Mouse (Mus musculus): ENCODE measurements around the gene Gm10447. TPM values are rescaled to one million over a fixed set of nuclear protein-coding genes. Genes with fewer than 3 reads are reported as not detected.
"Not testable (repeated sequence)": the region's sequence is repeated elsewhere in the genome, so short reads cannot be mapped to it uniquely, and the experiment has no call there.

Gm10447 gene
- polyA plus RNA-seq, 1 experiment from 2014 or later, result 0.12 TPM

DNA sequence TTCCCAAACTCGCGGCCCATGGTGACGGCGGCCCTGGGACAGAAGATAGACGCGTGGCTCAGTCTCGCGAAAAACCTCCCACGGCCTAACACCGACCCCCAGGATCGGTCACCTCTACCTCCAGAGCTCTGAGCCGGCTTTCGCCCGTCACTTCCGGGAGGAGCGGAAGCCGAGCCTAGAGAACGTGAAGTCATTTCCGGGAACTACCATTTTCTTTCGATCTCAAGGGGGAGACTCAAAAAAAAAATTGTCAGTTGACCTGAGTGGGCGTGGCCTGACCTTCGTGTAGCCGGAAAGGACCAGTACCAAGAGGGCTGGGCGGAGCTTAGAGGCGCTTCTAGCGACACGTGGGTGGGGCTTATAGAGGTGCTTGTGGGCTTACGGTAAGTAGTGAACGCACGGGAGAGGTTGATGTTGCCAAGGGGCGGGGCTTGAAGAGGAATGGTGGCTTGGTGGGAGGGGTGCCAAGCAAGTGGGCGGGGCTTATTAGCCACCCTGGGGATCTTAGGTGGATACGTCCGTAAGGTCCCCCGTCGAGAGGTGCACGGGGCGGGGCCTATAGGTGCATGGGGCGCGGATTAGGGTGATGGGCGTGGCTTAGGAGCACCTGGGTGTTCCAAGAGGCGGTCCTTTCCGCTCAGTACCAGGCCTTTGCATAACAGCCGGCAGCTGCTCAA, 26.1 kb downstream of the Gm10447 start, which contains the start of the genes Uqcrq and Gdf9:
Gene Uqcrq (minus strand): TSS at position 162 of the 677 bp plus-strand sequence.
Gene Gdf9 (plus strand): TSS at position 354 of the 677 bp plus-strand sequence.
- H3K4me3 ChIP-seq, result peak within 1 kb of the TSS; percentile 70
- H3K36me3 ChIP-seq, result peaks cover 15% of the 10 kb centered on the region
- peak within 1 kb of the TSS; percentile 87 for H3K9ac ChIP-seq
- H3K27ac ChIP-seq, result peak within 1 kb of the TSS; percentile 56
- no peaks in the 10 kb centered on the region for H3K9me3 ChIP-seq (replicated peaks)
- no peaks in the 10 kb centered on the region for H3K27me3 ChIP-seq
- ATAC-seq (ENCODE audit: low FRiP score), result peak; percentile 97
- H3K4me2 ChIP-seq (replicated peaks), result peak within 1 kb of the TSS; percentile 86
- WGBS, result under 1% methylated on average over 44 of the region's 44 CpGs
- peaks cover 8% of the 10 kb centered on the region for H3K4me1 ChIP-seq

- peaks cover 15% of the 10 kb centered on the region for H3K36me3 ChIP-seq
- no peaks in the 10 kb centered on the region for H3K27me3 ChIP-seq
- peaks cover 8% of the 10 kb centered on the region for H3K4me1 ChIP-seq
- H3K27ac ChIP-seq, result peak overlapping the region; percentile 49
- ATAC-seq (ENCODE audit: low FRiP score), result peak; percentile 69
- H3K9ac ChIP-seq, result peak overlapping the region; percentile 87
- WGBS, result under 1% methylated on average over 34 of the region's 34 CpGs
- H3K9me3 ChIP-seq (replicated peaks), result no peaks in the 10 kb centered on the region
- peak overlapping the region; percentile 86 for H3K4me2 ChIP-seq (replicated peaks)
- peak overlapping the region; percentile 70 for H3K4me3 ChIP-seq
These were observed 26.6 kb downstream of the Gm10447 start for GRCm38 (mm10) chr11:53430300-53430669.

DNA sequence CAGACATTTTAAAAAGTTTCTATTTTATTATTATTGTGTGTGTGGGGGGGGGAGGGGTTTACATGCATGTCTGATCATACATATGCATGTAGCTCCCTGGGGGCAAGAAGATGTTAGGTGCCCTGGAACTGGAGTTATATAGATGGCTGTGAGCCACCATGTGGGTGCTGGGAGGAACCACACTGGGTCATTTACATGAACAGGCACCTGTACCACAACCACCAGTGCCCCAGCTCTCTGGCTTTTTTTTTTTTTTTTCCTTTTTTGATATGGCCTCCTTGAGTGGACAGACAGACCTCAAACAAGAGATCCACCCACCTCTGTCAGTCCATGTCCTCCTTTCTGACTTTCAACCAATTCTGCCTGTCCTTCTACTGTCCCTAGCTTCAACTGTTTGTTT, 27.7 kb downstream of the Gm10447 start:
- Histone ChIP-seq H3K4me3 (no peak overlapping the region), H3K4me2 (replicated peaks) (peak overlapping the region; percentile 86; the same call in 1 of the 2 replicates), H3K9ac (no peak overlapping the region), H3K4me1 (peaks cover 8% of the 10 kb centered on the region), H3K27ac (no peak overlapping the region), H3K9me3 (replicated peaks) (no peaks in the 10 kb centered on the region), H3K36me3 (peaks cover 15% of the 10 kb centered on the region), H3K27me3 (no peaks in the 10 kb centered on the region)
- no peak for ATAC-seq (ENCODE audit: low FRiP score)

GRCm38 (mm10) chr11:53428716-53429057, 28.2 kb downstream of the Gm10447 start:
- Histone ChIP-seq H3K36me3 (peaks cover 15% of the 10 kb centered on the region), H3K9ac (no peak overlapping the region), H3K27me3 (no peaks in the 10 kb centered on the region), H3K9me3 (replicated peaks) (no peaks in the 10 kb centered on the region), H3K27ac (no peak overlapping the region), H3K4me1 (peaks cover 8% of the 10 kb centered on the region), H3K4me2 (replicated peaks) (no peak overlapping the region), H3K4me3 (no peak overlapping the region)
- 98% methylated on average over 5 of the region's 5 CpGs for WGBS
- ATAC-seq (ENCODE audit: low FRiP score), result no peak

DNA sequence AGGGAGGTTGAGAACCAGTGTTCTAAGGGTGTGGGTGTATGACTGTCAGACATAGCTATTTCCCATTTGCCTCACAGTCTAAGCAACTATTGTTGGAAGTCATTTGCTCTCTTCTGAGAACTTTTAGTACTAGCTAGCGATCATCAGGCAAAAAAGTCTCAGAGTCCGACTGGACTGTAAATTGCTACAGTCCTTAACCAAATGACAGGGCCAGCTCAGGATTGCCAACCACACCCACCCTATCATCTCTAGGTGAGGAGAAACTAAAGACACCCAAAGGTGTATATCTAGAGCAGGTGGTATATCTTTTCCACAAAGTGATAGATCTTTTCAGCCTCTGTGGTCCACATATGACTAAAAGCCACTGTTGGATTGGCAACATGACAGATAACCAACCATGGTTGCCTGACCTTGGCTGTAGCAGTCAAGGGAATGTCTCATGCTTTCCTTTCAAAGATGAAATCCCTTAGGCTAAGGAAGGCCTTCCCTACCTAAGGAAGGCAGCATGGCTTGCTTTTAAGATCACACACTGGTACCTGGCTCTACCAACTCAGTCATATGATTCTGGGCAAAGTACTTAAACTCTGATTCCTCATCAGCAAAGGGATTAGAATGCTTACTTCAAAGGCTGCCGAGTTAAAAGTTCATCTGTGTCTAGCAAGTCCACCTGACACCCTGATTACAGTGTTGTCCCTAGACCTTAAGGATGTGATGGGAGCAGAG, 28.8 kb downstream of the Gm10447 start:
- no peak overlapping the region for H3K4me3 ChIP-seq
- no peak overlapping the region for H3K9ac ChIP-seq
- H3K4me2 ChIP-seq (replicated peaks), result no peak overlapping the region
- WGBS, result 93% methylated on average over 3 of the region's 3 CpGs
- H3K36me3 ChIP-seq, result peaks cover 15% of the 10 kb centered on the region
- H3K27me3 ChIP-seq, result no peaks in the 10 kb centered on the region
- no peaks in the 10 kb centered on the region for H3K9me3 ChIP-seq (replicated peaks)
- no peak for ATAC-seq (ENCODE audit: low FRiP score)
- H3K4me1 ChIP-seq, result peaks cover 8% of the 10 kb centered on the region
- no peak overlapping the region for H3K27ac ChIP-seq

- not testable (repeated sequence) for H3K27ac ChIP-seq; H3K9ac ChIP-seq; ATAC-seq (ENCODE audit: low FRiP score); H3K9me3 ChIP-seq (replicated peaks); H3K4me1 ChIP-seq; H3K27me3 ChIP-seq; H3K4me2 ChIP-seq (replicated peaks); H3K4me3 ChIP-seq
- peaks cover 19% of the 10 kb centered on the region for H3K36me3 ChIP-seq
- WGBS, result 90% methylated on average over 3 of the region's 3 CpGs
These were observed 30.0 kb downstream of the Gm10447 start for GRCm38 (mm10) chr11:53426914-53427313.

DNA sequence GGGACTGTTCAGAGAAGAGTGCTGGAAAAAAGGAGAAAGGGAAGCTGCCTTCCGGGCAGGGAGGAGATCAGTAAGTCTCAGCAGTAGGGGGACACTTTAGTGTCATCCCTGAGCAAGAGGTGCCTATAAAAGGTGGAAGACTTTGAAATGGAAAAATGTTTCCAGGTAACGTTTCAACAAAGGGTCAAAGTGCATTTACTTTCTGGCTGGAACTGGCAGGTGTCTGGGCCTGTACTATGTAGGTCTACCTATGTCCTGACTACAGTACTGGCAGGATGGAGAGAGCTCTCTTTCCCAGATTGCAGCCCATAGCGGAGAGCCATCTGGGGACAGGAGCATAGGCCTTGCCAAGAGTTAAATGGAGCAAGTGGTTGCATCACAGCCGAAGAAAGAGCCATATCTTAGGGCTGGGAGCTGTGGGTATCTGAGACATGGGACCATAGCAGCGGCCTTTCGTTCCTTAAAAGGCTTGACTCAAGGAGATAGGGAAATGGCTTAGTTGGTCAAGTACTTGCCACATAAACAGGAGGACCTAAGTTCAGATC, 31.1 kb downstream of the Gm10447 start:
- no peak for ATAC-seq (ENCODE audit: low FRiP score)
- no peak overlapping the region for H3K9ac ChIP-seq
- H3K4me2 ChIP-seq (replicated peaks), result no peak overlapping the region
- 82% methylated on average over 6 of the region's 6 CpGs for WGBS
- H3K4me3 ChIP-seq, result no peak overlapping the region
- no peak overlapping the region for H3K27ac ChIP-seq
- peaks cover 8% of the 10 kb centered on the region for H3K4me1 ChIP-seq
- H3K27me3 ChIP-seq, result no peaks in the 10 kb centered on the region
- H3K36me3 ChIP-seq, result peaks cover 26% of the 10 kb centered on the region
- H3K9me3 ChIP-seq (replicated peaks), result no peaks in the 10 kb centered on the region

GRCm38 (mm10) chr11:53425251-53425650, 31.7 kb downstream of the Gm10447 start:
- 69% methylated on average over 3 of the region's 3 CpGs for WGBS
- ATAC-seq (ENCODE audit: low FRiP score), result no peak
- H3K4me2 ChIP-seq (replicated peaks), result no peak overlapping the region

GRCm38 (mm10) chr11:53424826-53425225, 32.1 kb downstream of the Gm10447 start:
- Histone ChIP-seq H3K27ac (no peak overlapping the region), H3K9me3 (replicated peaks) (no peaks in the 10 kb centered on the region), H3K27me3 (no peaks in the 10 kb centered on the region), H3K36me3 (peaks cover 32% of the 10 kb centered on the region), H3K4me3 (no peak overlapping the region), H3K4me1 (peaks cover 5% of the 10 kb centered on the region), H3K4me2 (replicated peaks) (no peak overlapping the region), H3K9ac (no peak overlapping the region)
- WGBS, result 80% methylated on average over 2 of the region's 2 CpGs
- ATAC-seq (ENCODE audit: low FRiP score), result no peak

More at GRCm38 (mm10) chr11:53425251-53425650, 31.7 kb downstream of the Gm10447 start:
- H3K4me1 ChIP-seq, result peaks cover 8% of the 10 kb centered on the region
- H3K27me3 ChIP-seq, result no peaks in the 10 kb centered on the region
- no peak overlapping the region for H3K27ac ChIP-seq
- peaks cover 27% of the 10 kb centered on the region for H3K36me3 ChIP-seq
- H3K9me3 ChIP-seq (replicated peaks), result no peaks in the 10 kb centered on the region
- H3K4me3 ChIP-seq, result no peak overlapping the region
- no peak overlapping the region for H3K9ac ChIP-seq

DNA sequence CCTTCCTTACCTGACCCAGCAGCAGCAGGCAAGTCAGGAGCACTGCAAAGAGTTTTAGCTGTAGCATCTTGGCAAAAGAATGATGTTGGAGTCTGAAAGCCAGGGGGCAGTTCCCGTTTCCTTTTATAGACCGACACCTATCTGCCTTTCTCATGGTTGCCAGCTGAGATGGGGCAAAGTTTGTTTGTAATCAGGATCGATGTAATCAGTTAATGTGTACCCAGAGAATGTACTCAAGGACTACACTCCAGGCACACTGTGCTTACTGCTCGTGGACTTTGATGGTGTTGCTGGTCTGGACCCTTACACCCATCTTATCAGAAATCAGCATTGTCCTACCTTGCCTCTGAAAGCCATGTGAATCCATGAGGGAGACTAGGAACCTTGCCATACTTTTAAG, 33.9 kb downstream of the Gm10447 start, which contains the start of gene Leap2:
Gene Leap2 (minus strand): TSS at position 135 of the 400 bp plus-strand sequence.
- Histone ChIP-seq H3K27ac (no peak within 1 kb of the TSS), H3K9me3 (replicated peaks) (no peaks in the 10 kb centered on the region), H3K4me1 (no peaks in the 10 kb centered on the region), H3K4me3 (no peak within 1 kb of the TSS), H3K9ac (no peak within 1 kb of the TSS), H3K4me2 (replicated peaks) (no peak within 1 kb of the TSS), H3K27me3 (no peaks in the 10 kb centered on the region), H3K36me3 (peaks cover 35% of the 10 kb centered on the region)
- ATAC-seq (ENCODE audit: low FRiP score), result no peak
- 93% methylated on average over 4 of the region's 4 CpGs for WGBS

DNA sequence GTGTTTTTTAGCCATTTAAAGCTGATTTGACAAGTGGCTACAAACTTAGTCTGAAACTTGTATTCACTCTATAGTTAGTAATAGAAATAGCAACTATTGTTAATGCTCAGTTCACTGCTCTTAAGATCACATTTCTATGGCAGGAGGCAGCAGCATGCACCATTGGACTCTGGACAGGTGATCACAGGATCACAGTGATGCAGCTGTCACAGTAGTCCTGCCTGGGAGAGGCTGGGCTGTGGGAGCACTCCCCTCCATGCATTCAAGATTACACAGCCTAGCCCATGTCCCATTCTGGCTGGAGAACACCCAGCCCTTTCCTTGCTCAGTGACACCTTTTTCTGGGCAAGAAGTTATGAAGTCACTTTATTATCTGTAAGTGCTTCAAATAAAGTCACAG, 38.9 kb downstream of the Gm10447 start:
- no peaks in the 10 kb centered on the region for H3K9me3 ChIP-seq (replicated peaks)
- no peak overlapping the region for H3K27ac ChIP-seq
- no peak overlapping the region for H3K9ac ChIP-seq
- H3K4me3 ChIP-seq, result no peak overlapping the region
- H3K27me3 ChIP-seq, result no peaks in the 10 kb centered on the region
- H3K4me2 ChIP-seq (replicated peaks), result no peak overlapping the region
- no peak for ATAC-seq (ENCODE audit: low FRiP score)
- H3K36me3 ChIP-seq, result peaks cover 77% of the 10 kb centered on the region
- H3K4me1 ChIP-seq, result no peaks in the 10 kb centered on the region

- WGBS, result over 99% methylated on average over 4 of the region's 4 CpGs
- H3K4me2 ChIP-seq (replicated peaks), result no peak overlapping the region
- H3K9me3 ChIP-seq (replicated peaks), result no peaks in the 10 kb centered on the region
- H3K9ac ChIP-seq, result no peak overlapping the region
- H3K27me3 ChIP-seq, result no peaks in the 10 kb centered on the region
- H3K27ac ChIP-seq, result no peak overlapping the region
- no peaks in the 10 kb centered on the region for H3K4me1 ChIP-seq
- no peak for ATAC-seq (ENCODE audit: low FRiP score)
- H3K36me3 ChIP-seq, result peaks cover 91% of the 10 kb centered on the region
- no peak overlapping the region for H3K4me3 ChIP-seq
These were observed 43.0 kb downstream of the Gm10447 start for GRCm38 (mm10) chr11:53413871-53414270.

Measured in hindbrain, embryonic 12.5 days (tissue).